Mouse (Mus musculus) cortical plate, adult 2 months (tissue): ENCODE measurements around the gene Zfp609.

Source experiments
- CTCF ChIP-seq: fragments of 200-500 bp; IDR thresholded peaks from 2 replicates; pipeline ENCODE4 v1.5.1; 2011; ENCODE audit warnings: mild to moderate bottlenecking, control low read depth, low read length; ENCODE audit not compliant: insufficient read depth; ENCODE audit errors: extremely low read depth
- POLR2A ChIP-seq: fragments of 200-500 bp; IDR thresholded peaks from 2 replicates; pipeline ENCODE4 v1.6.1; 2011; ENCODE audit warnings: mild to moderate bottlenecking, low read length, control low read depth; ENCODE audit not compliant: insufficient read depth; ENCODE audit errors: extremely low read depth

DNA sequence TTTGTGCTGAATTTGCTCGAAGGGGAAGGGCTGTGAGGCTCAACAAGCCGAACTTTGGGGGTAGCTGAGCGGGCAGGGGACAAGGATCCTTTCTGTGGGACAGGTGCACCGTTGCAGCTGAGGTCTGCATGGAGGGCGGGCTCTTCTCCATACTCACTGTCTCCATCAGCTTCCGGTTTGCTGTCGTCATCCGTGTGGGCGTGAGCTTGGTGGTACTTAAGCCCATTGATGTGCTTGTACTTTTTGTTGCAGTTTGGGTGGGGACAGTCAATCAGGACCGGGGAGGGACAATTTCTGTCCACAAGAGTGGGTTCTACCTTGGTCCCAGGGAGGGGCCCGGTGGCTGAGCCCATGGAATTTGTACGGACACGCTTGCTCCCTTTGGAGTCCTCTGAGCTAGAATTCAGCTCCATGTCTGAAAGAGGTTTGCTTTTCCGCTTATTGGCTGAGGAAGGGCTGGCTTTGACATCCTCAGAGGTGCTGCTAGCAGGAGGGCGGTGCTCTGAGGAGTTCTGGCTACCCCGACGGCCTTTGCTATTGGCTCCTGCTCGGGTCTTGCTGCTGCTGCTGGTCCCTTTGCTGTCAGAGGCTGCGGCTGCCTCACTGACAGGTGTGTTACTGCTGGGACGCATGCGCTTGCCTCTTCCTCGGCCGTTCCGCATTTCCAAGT is 123.3 kb downstream of the Zfp609 start:
- TF ChIP-seq POLR2A = no peak
- TF ChIP-seq CTCF = no peak
